Mouse (Mus musculus): ENCODE data around the gene Prkn.

Prkn gene

DNA sequence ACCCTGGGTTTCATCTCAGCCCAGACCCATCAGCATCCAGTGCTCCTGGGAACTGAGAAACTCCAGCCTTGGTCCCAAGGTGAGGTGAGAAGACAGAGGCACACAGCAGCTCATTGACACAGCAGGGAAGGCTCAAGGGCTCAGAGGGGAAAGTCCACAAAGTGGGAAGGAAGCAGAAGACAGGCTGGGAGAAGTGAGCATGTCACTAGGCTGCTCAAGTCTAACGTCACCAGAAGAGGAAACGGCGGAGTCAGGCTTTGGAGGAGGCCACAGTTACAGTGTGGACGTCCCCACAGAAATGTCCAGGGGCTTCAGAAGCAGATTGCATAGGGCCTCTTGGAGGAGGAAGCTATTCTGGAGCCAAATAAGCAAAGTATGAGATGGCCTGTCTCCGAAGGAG lies 1189.2 kb downstream of the Prkn start:
- no peak for DNase-seq

- no peak for DNase-seq
These were observed 1189.8 kb downstream of the Prkn start for GRCm38 (mm10) chr17:12029921-12030461.

DNA sequence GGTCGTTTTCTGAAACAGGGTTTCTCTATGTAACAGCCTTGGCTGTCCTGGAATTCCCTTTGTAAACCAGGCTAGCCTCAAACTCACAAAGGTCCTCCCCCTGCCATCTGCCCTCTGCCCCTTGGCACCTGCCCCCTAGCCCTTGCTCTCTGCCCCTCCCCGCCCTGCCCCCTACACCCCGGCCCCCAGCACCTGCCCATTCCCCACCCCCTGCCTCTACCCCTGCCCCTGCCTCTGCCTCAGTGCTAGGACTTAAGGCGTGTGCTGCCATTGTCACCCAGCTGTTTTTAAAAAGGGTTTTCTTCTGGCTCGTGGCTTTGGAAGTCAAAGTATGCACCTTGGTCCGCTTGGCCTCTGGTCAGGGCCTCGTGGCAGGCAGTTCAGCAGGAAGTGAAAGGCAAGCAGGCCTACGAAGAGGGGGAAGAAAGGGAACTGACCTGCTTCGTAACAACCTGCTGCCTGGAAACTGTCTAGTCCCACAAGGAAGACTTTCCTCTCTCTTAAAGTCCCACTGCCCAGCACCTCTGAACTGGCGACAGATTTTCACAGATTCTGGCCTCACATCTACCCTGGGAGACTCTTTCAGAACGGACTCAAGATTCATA lies 1190.5 kb downstream of the Prkn start:
- DNase-seq: no peak

DNA sequence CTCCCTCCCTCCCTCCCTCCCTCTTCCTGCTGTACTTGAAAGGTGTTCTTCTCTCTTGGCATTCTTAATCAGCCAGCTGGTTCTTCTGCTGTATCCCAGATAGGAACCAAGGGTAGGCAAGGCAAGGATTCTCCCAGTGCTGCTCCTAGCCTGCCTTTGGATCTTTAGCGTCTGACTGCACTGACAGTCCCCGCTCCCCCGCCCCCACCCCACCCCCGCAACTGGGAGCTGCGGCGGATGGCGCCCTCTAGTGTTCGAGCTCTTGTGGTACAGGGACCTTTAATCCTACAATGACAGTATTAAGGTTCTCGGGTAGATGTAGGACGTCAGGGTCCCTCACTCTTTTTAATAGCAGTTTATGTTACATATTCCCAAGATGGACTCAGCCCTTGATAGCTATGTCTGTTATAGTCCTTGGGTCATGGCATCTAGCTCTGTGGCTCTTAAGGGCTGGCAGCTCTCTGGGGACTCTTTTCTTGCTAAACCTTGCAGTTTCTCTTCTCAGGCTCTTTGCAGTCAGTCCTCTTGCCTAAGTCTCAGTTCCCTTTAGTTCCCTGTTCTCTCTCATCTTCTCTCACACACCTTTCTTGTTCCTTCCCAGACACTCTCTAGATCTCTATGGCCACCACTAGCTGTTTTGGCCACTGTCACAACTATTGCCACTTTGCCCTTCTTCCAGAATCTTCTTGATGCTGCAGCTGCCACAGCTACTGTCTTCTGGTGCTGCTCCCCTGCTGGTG lies 1191.2 kb downstream of the Prkn start:
- DNase-seq: peak; percentile 63

GRCm38 (mm10) chr17:12032014-12032791 lies 1192.0 kb downstream of the Prkn start:
- DNase-seq: no peak

- no peak for DNase-seq
These were observed 1195.2 kb downstream of the Prkn start for GRCm38 (mm10) chr17:12035386-12035785.

GRCm38 (mm10) chr17:12036205-12036604 lies 1196.0 kb downstream of the Prkn start:
- DNase-seq: peak; percentile 47

DNA sequence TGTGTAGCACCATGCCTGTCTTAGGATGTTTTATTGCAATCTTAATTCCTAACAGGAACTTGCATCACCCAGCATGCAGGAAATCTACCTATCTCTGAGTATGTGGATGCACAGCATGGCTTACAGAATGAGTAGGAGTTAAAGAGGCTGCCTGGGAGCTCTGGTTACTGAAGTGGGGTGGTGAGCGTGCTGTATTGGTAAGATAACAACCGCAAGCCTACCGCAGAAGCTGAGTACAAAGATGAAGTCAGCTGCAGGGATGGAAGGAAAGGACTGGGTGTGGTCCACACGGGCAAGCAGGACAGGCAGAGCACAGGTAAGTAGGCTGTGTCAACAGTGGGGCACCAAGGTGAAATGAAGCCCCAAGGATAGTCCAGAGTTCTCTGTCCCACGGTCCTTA lies 1196.9 kb downstream of the Prkn start:
- DNase-seq: no peak

DNA sequence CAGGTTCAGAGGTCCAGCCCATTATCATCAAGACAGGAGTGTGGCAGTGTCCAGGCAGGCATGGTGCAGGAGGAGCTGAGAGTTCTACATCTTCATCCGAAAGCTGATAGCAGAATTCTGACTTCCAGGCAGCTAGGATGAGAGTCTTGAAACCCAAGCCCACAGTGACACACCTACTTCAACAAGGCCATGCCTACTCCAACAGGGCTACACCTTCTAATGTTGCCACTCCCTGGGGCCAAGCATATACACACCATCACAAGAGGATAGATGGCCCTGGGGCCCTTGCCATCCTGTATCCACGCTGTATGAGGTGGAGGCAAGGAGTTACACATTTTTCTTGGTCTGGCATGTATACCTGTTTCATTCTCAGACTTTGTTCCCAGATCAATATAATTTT lies 1197.4 kb downstream of the Prkn start:
- no peak for DNase-seq

DNA sequence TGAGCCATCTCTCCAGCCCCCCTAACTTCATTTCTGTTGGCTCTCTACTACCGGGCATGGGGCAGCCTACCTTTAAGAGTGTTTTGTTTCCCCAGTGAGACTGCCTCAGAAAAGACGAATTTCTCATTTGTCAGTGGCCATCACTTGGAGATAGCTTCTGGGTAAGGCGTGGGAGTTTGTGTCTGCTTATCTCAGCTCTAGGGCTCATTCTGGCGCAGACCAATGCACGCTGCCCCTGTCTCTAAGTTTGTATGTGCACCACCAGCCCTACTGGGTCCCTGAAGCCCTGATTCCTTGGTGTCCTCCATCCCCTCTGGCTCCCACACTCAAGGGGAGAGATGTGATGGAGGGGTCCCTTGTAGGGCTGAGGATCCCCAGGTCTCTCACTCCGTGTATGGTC lies 1198.3 kb downstream of the Prkn start:
- no peak for DNase-seq

DNA sequence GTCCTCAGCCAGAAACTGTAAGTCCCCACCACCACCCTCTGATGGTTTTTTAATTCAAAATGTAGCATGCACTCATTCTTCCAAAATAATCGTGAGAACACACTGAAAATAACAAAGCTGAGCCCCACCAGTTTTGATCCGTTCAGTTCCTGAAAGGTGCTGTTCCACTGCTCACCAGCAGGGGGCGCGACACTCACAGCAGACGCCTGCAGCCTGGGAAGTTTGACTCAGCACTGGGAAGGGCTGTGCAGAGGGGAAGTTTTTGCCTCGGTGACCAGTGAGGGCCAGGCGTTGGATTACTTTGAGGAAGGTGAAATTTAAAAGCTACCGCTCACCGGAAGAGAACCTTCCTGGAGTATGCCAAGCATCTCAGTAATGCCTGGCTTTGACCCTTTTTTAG lies 1199.0 kb downstream of the Prkn start:
- DNase-seq: peak; percentile 67

DNA sequence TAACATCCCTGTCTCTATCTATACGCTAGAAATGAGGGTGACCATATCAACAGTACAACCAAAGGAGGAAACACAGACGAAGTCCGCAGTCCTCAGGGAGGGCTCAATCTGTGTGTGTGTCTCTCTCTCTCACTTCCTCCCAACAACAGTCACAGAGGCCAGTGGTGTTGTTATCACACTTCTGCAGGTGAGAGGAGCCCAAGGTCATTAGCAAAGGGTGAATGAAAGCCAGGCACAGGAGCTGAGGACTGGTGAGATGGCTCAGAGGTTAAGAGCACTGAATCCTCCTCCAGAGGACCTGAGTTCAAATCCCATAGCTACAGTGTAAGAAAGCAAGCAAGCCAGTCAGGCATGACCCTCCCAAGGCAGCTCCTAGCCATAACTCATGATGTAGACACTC lies 1199.7 kb downstream of the Prkn start:
- DNase-seq: no peak

DNA sequence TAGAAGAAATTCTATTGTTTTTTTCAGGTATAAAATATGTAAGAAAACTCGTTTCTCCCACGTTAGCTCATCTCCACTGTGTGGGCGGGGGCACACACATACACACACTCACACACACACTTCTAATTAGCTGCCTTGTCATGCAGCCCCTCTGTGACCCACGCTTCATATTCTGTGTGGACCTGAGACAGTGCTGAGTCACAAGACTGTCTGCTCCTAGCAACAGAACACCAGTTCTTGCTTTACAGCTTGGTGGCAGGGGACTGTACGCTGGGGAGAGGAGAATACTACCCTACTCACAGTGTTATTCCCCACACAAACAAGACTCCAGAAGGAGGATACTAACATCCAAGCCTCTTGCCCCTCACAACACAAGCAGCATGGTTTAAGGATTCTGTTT lies 1200.4 kb downstream of the Prkn start:
- DNase-seq: no peak

DNA sequence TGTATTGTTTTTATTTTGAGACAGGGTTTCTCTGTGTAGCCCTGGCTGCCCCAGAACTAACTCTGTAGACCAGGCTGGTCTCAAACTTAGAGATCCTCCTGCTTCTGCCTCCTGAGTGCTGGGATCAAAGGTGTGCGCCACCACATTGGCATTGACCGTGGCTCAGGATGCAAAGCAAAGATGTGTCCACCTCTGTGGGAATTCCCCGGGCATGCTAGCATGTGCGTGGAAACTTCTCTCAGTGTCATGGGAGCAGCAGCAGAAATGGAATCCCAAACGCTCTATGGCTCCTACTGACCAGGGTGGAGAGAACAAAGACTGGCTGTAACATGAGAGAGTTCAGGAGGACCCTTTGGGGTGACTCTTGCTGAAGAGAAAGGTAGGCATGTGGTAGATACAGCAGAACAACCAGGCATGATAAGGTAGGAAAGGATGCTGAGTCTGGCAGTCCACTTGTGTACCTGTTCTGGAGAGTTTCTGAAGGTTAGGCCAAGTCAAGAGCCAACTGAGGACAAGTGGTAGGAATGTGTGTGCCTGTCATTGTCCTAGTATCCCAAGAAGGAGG lies 1201.0 kb downstream of the Prkn start:
- no peak for DNase-seq

GRCm38 (mm10) chr17:12042561-12043256 lies 1202.5 kb downstream of the Prkn start:
- no peak for DNase-seq

DNA sequence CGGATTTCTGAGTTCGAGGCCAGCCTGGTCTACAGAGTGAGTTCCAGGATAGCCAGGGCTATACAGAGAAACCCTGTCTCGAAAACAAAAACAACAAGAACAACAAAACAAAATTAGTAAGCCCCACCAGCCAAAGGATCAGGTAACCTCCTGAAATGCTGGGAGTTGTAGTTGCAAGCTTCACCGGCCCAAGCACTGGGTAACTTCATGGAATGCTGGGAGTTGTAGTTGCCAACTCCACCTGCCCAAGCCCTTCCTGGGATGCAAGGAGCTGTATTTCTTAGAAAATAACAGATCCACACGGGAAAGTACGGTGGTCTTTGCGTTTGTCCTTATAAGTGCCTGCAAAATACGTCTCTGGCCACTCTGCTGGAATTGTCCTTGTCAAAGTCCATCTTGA lies 1204.0 kb downstream of the Prkn start:
- no peak for DNase-seq

DNA sequence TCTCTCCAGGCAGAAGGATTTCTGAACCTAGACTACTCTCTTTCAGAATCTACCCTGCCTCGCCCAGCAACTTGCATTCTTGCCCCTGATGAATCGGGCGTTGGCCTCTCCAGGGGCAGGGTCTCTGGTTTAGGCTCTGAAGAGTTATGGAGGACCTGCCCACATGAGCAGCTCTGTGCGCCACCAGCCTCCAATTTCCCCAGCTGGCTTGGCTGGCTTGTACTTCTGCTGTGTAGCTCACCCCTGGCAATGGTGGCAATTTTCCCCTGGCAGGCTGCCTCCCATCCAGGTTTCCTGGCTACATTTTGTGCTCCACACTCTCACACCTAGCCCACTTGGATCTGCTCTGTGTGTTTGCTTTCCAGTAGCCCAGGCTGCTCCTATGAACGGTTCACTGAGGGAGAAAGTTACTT lies 1205.7 kb downstream of the Prkn start:
- no peak for DNase-seq

DNA sequence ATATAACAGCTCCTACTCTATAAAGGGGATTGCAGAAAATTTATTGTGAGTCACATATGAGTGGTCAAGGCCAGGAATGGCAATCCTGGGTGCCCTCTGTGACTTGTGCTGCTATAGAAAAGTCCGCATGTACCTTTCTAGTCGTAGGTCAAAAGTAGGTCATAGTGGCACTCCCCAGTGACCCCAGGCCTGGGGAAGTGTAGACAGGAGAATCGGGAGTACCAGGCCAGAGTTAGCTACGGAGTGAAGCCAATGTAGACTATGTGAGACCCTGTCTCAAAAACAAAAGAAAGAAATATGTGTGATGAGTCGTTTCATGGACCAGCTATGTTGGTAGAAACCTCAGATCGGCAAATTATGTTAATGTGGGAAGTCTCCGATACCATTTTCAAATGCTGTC lies 1206.8 kb downstream of the Prkn start:
- no peak for DNase-seq

DNA sequence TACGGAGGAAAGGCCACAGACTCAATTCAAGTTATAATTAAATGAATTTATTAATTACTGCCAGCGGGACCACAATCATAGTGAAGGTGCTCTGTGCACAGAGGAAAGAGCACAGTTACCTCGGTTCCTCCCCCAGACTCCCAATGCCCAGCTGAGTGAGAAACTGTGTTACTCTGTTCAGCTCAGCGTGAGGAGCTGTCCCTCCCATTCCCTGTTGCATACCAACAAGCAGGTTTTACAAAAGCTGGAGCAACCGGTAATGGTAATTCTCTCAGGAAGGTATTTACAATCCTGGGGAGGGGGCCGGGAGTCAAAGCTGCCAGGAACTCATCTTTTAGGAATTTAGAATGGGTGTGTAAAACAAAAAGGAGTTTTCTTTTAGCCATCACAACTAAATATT lies 1207.3 kb downstream of the Prkn start:
- DNase-seq: no peak

DNA sequence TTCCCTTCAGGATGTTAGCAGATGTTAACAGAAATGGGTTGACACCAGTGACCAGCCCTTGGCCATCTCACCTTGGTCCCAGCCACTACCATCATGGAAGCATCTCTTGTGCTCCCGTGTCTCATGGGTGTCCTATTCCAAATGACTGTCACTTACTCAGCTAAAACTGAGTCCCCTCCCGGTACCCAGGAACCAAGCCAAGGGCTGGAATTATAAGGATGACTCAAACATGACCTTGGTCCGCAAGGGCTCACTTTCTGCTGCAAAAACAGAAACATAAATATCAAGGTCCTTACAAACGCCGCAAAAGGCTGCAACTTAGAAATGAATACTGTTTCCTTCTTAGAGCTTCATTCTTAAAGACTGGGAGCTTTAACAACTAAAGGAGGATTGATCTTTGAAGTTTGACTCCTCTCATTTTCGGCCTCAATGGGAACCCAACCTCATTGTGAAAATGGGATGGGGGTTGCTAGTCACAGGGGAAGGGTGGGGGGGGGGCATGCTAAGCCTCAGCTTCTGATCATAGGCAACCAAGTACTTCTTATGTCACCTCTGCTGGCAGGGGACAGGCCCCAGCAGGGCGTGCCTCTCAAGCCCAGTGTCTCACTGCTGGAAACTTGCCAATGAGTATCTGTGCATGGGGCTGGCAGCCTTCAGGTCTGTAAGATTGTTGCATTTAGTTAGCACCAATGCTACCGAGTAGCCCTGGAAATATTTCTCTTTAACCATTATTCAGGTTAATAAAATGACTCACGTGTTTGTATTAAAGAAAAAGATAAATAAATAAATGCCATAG lies 1208.7 kb downstream of the Prkn start:
- no peak for DNase-seq

GRCm38 (mm10) chr17:12050261-12050660 lies 1210.1 kb downstream of the Prkn start:
- DNase-seq: no peak

- DNase-seq: no peak
These were observed 1210.8 kb downstream of the Prkn start for GRCm38 (mm10) chr17:12051031-12051430.
